Mouse (Mus musculus) myocyte (in vitro differentiated cells): ENCODE measurements around the gene Map4k3. TPM values are rescaled to one million over a fixed set of nuclear protein-coding genes. Genes with fewer than 3 reads are reported as not detected.
"Not testable (repeated sequence)": the region's sequence is repeated elsewhere in the genome, so short reads cannot be mapped to it uniquely, and the experiment has no call there.

Experiments used
- H3K27me3 ChIP-seq: one replicate; pipeline ENCODE4 v1.6.1; 2011; ENCODE audit not compliant: control insufficient read depth, insufficient read depth, insufficient read length
- H3K36me3 ChIP-seq: one replicate; pipeline ENCODE4 v1.6.1; 2011; ENCODE audit not compliant: control insufficient read depth, insufficient read depth
- H3K4me2 ChIP-seq: one replicate; pipeline ENCODE4 v1.6.1; 2011; ENCODE audit warnings: low read depth, control low read depth
- H3K4me3 ChIP-seq: one replicate; pipeline ENCODE4 v1.5.1; 2011; ENCODE audit warnings: mild to moderate bottlenecking, control low read depth, moderate library complexity
- H3K79me2 ChIP-seq: one replicate; pipeline ENCODE4 v1.6.1; 2011; ENCODE audit not compliant: control insufficient read depth, insufficient read depth
- H3ac ChIP-seq: one replicate; pipeline ENCODE4 v1.6.1; 2011; ENCODE audit not compliant: control insufficient read depth, insufficient read length
- CEBPB ChIP-seq: IDR thresholded peaks from 2 replicates; pipeline ENCODE4 v1.6.1; 2011; ENCODE audit warnings: mild to moderate bottlenecking, moderate library complexity; ENCODE audit not compliant: poor library complexity, insufficient read depth, severe bottlenecking
- E2F4 ChIP-seq: IDR thresholded peaks from one replicate; pipeline ENCODE4 v1.6.1; 2011; ENCODE audit warnings: mild to moderate bottlenecking, control low read depth, moderate library complexity; ENCODE audit not compliant: insufficient read depth
- MAX ChIP-seq: IDR thresholded peaks from one replicate; pipeline ENCODE4 v1.6.1; 2011; ENCODE audit warnings: low read depth, mild to moderate bottlenecking, control low read depth
- MYOD1 ChIP-seq, 3 experiments: IDR thresholded peaks; one replicate each; pipeline ENCODE4 v1.6.1; 2011; ENCODE audit warnings: control low read depth in 2 of 3, low read depth in 2 of 3, mild to moderate bottlenecking in 2 of 3, moderate library complexity in 1 of 3; ENCODE audit not compliant: insufficient read length in 2 of 3, control insufficient read depth in 1 of 3
- MYOG ChIP-seq, 3 experiments: IDR thresholded peaks; one replicate each; pipeline ENCODE4 v1.6.1; 2011; ENCODE audit warnings: control low read depth in 2 of 3, low read depth in 2 of 3, mild to moderate bottlenecking in 2 of 3; ENCODE audit not compliant: insufficient read length in 2 of 3, control insufficient read depth in 1 of 3, insufficient read depth in 1 of 3
- POLR2A ChIP-seq: IDR thresholded peaks from one replicate; pipeline ENCODE4 v1.6.1; 2011; ENCODE audit warnings: low read depth, mild to moderate bottlenecking, control low read depth, moderate library complexity; ENCODE audit not compliant: insufficient read length
- POLR2AphosphoS2 ChIP-seq: IDR thresholded peaks from one replicate; pipeline ENCODE4 v1.6.1; 2011; ENCODE audit warnings: low read depth, control low read depth; ENCODE audit not compliant: insufficient read length
- REST ChIP-seq: IDR thresholded peaks from one replicate; pipeline ENCODE4 v1.6.1; 2011; ENCODE audit warnings: mild to moderate bottlenecking, control low read depth, moderate library complexity; ENCODE audit not compliant: insufficient read depth, insufficient read length
- SRF ChIP-seq: IDR thresholded peaks from one replicate; pipeline ENCODE4 v1.6.1; 2011; ENCODE audit warnings: low read depth; ENCODE audit not compliant: control insufficient read depth, insufficient read length
- TCF12 ChIP-seq: IDR thresholded peaks from one replicate; pipeline ENCODE4 v1.6.1; 2011; ENCODE audit warnings: mild to moderate bottlenecking, control low read depth; ENCODE audit not compliant: poor library complexity, insufficient read depth, severe bottlenecking
- TCF3 ChIP-seq: IDR thresholded peaks from one replicate; pipeline ENCODE4 v1.6.1; 2011; ENCODE audit warnings: low read depth, control low read depth; ENCODE audit not compliant: insufficient read length
- USF1 ChIP-seq: IDR thresholded peaks from one replicate; pipeline ENCODE4 v1.6.1; 2011; ENCODE audit warnings: low read depth, mild to moderate bottlenecking, control low read depth, moderate library complexity
- polyA plus RNA-seq: library from polyadenylated mRNA; unstranded; fragments of >200 nt; fragmentation: generic; extraction: Trizol; gene quantifications from one replicate; pipeline ENCODE4 v1.2.1, GENCODE M21; 2012; ENCODE audit warnings: missing spikeins

The Map4k3 gene
- polyA plus RNA-seq, 1 experiment = 2.8 TPM

DNA sequence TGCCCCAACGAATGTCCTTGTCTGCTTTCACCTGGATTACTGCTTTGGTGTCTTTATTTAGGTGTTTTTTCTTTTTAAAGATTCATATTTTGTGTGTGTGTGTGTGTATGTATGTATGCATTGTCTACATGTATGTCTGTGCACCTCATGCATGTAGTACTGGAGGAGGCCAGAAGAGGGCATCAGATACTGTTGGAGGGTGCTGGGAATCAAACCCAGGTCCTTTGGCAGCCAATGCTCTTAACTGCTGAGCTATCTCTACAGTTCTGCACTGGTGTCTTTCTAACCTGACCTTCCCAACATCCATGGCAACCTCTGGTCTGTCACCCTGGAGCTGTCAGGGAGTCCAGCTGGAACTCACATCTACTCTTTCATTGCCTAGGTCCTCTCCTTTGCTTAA lies 41.8 kb upstream of the Map4k3 start:
- H3K4me3 ChIP-seq = no peak overlapping the region
- TF ChIP-seq REST = no peak
- no peak for TF ChIP-seq TCF3
- TF ChIP-seq MYOD1 (IDR thresholded peaks at IDR 0.05; ENCODE audit: control insufficient read depth in 1 of 3, insufficient read length in 2 of 3, low read depth in 2 of 3) = no peak
- TF ChIP-seq TCF12 = no peak
- no peak for TF ChIP-seq MYOG (IDR thresholded peaks at IDR 0.05; ENCODE audit: control insufficient read depth in 1 of 3, insufficient read depth in 1 of 3, insufficient read length in 2 of 3, low read depth in 2 of 3)
- no peak for TF ChIP-seq USF1
- no peak for TF ChIP-seq POLR2AphosphoS2
- no peak for TF ChIP-seq MAX
- TF ChIP-seq CEBPB = no peak
- TF ChIP-seq SRF = no peak
- TF ChIP-seq E2F4 = no peak
- no peak for TF ChIP-seq POLR2A
- H3K79me2 ChIP-seq = no peaks in the 10 kb centered on the region
- H3K27me3 ChIP-seq = no peaks in the 10 kb centered on the region
- H3K4me2 ChIP-seq = no peak overlapping the region
- no peak overlapping the region for H3ac ChIP-seq
- H3K36me3 ChIP-seq = no peaks in the 10 kb centered on the region

DNA sequence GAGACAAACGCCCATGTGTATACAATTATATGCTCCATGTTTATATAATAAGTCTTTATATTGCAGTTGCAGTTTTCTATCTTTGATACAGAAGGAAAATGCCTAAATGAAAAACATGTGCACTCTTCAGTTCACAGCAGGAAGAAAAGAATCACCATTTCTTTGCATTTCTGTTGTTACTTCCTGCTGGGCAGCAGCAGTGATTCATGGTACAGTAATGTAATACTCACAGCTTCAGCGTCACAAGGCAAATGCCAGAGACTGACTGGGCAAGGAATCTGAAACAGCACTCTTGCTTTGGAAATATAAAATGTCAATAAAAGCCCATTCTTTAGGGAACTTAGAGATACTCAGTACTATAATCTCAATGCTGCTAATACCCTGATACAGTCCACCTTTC lies 36.9 kb upstream of the Map4k3 start:
- H3K4me3 ChIP-seq = no peak overlapping the region
- H3K4me2 ChIP-seq = peak overlapping the region; percentile 67
- H3K27me3 ChIP-seq = no peaks in the 10 kb centered on the region
- no peaks in the 10 kb centered on the region for H3K36me3 ChIP-seq
- no peaks in the 10 kb centered on the region for H3K79me2 ChIP-seq
- H3ac ChIP-seq = no peak overlapping the region
- no peak for TF ChIP-seq E2F4
- no peak for TF ChIP-seq POLR2A
- TF ChIP-seq TCF12 = no peak
- no peak for TF ChIP-seq USF1
- TF ChIP-seq TCF3 = no peak
- TF ChIP-seq POLR2AphosphoS2 = no peak
- no peak for TF ChIP-seq REST
- no peak for TF ChIP-seq MYOG (IDR thresholded peaks at IDR 0.05; ENCODE audit: control insufficient read depth in 1 of 3, insufficient read depth in 1 of 3, insufficient read length in 2 of 3, low read depth in 2 of 3)
- TF ChIP-seq CEBPB = no peak
- TF ChIP-seq MYOD1 (IDR thresholded peaks at IDR 0.05; ENCODE audit: control insufficient read depth in 1 of 3, insufficient read length in 2 of 3, low read depth in 2 of 3) = no peak
- TF ChIP-seq SRF = no peak

GRCm38 (mm10) chr17:80763065-80763681 lies 34.9 kb upstream of the Map4k3 start:
- H3K4me2 ChIP-seq = no peak overlapping the region
- no peaks in the 10 kb centered on the region for H3K79me2 ChIP-seq
- no peaks in the 10 kb centered on the region for H3K27me3 ChIP-seq
- H3ac ChIP-seq = no peak overlapping the region
- H3K36me3 ChIP-seq = no peaks in the 10 kb centered on the region
- TF ChIP-seq REST = no peak
- H3K4me3 ChIP-seq = no peak overlapping the region

- TF ChIP-seq REST (no peak), MYOG (IDR thresholded peaks at IDR 0.05; ENCODE audit: control insufficient read depth in 1 of 3, insufficient read depth in 1 of 3, insufficient read length in 2 of 3, low read depth in 2 of 3) (no peak), USF1 (peak; percentile 76)
- no peaks in the 10 kb centered on the region for H3K27me3 ChIP-seq
- H3K79me2 ChIP-seq = no peaks in the 10 kb centered on the region
- H3K36me3 ChIP-seq = no peaks in the 10 kb centered on the region
- H3K4me2 ChIP-seq = no peak overlapping the region
- no peak overlapping the region for H3ac ChIP-seq
- H3K4me3 ChIP-seq = no peak overlapping the region
These were observed 34.2 kb upstream of the Map4k3 start for GRCm38 (mm10) chr17:80762391-80763040.

- H3K79me2 ChIP-seq, H3K27me3 ChIP-seq, H3K4me3 ChIP-seq, H3ac ChIP-seq, H3K36me3 ChIP-seq, H3K4me2 ChIP-seq: not testable (repeated sequence)
These were observed 32.9 kb upstream of the Map4k3 start for GRCm38 (mm10) chr17:80761191-80761590.
